Mouse (Mus musculus) spleen, adult 2 months (tissue): ENCODE measurements around the gene D230025D16Rik.

Source experiments
- CTCF ChIP-seq: fragments of 200-500 bp; IDR thresholded peaks from 2 replicates; pipeline ENCODE4 v1.5.1; 2011; ENCODE audit warnings: mild to moderate bottlenecking, inconsistent platforms; ENCODE audit not compliant: insufficient read depth, insufficient read length, insufficient replicate concordance; ENCODE audit errors: extremely low read depth
- POLR2A ChIP-seq: fragments of 200-500 bp; IDR thresholded peaks from 2 replicates; pipeline ENCODE4 v1.6.1; 2011; ENCODE audit warnings: low read depth, low read length, inconsistent platforms

- TF ChIP-seq CTCF (no peak), POLR2A (no peak)
Observed at GRCm38 (mm10) chr8:105270916-105271186, 45.9 kb downstream of the D230025D16Rik start.
